Mouse (Mus musculus) mesoderm, embryonic 11.5 days (tissue): ENCODE results near the gene Azi2.

Experiments used
- DNase-seq: peaks from one replicate; pipeline ENCODE4 v3.0.0-alpha.2; 2012; ENCODE audit warnings: low read depth, low spot score

Azi2 gene

DNA sequence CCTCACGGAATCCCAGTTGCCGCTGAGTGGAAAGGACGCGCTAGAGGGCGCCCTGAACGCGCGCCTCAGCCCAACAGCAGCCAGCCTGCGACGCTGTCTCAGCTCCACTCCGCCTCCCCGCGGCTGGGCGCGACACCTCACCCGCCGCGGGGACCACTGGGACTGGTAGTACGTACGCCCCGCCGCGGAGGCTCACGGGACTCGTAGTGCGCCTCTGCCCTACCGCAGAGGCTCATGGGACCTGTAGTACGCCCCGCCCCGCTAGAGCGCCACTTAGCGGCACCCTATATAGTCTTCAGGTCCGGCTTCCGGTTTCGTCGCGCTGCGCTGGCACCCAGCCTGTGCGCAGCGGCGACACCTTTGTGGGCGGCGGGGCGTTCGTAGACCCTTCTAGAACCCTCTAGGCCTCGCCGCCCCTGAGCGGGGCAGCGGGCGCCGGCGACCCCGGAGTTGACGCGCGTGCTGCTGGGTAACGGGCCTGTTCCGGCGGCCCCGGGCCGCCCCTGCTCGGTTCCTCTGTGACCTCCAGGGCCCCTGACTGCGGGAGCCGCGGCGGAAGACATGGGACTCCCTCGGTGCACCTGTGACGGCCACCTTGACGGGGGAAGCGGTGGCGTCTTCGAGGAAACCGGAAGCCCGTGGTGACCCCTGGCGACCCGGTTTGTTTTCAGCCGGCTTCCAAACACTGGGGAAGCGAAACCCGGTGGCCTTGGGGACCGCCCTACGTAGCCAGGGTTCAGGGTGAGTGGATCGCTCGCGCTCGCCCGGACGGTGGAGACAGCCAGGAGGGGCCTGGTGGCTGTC, at the start of gene Azi2:
Gene Azi2, plus strand, starts transcription at position 282 of the 804 bp plus-strand sequence.
- DNase-seq = peak; percentile 99

DNA sequence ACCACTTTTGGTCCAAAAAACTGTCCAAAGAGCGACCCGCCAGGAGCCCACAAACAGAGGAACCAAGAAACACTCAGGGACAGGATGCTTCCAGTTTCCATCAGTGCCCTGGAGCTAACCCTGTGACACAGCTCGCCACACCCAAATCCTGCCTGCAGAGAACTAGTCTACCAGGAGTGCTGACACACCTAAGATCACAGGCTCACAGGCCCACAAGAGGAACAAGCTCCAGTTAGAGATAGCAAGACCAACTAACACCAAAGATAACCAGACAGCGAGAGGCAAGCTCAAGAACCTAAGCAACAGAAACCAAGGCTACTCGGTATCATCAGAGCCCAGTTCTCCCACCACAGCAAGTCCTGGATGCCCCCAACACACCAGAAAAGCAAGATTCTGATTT, 43.7 kb upstream of the Azi2 start:
- DNase-seq = no peak

DNA sequence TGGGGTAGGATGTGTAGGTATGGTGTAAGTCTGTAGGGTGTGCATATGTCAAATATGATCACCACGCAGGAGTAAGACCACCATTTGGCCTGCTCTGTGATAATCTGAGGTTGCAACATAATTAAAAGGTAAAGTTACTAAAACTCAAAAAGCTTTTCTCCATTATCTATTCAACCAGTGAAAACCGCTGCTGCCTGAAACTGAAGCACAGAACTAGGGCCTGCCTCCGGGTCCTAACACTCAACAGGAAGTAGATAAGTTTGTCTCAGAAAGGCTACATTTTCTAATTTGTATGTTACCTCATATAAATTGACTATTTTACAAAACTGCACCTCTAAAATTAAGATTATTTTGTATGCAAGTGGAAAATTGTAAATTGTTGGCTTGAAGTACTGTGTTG, 38.8 kb upstream of the Azi2 start:
- no peak for DNase-seq

DNA sequence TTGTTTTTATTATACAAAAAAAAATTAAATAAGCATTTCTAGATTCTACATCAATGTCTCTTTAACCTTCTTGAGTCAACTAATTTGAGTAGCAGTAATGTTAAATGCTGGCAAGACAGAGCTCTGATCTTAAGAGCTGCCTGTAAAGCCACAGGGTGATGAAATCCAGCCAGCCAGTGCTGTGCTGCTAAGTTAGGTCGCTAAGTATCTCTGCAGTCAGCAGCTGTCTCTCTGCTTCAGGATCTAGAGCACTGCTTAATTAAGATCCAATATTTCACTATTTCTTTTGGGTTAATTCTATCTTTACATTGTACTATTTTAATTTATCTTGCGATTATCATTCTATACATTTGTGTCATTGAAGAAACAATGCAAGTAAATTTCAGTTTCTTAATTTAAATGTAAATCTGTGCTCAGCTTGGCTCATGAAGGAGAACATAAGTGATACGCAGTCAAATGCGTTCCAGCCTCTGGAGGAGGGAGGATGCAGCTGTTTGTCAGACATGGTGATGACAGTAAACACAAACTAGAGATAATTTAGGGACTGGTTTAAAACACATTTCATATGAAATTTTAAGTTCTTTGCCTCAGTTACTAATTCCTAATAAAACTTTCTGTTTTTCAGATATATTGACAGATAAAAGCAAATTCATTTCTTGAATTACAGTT, 36.9 kb upstream of the Azi2 start:
- DNase-seq = no peak

DNA sequence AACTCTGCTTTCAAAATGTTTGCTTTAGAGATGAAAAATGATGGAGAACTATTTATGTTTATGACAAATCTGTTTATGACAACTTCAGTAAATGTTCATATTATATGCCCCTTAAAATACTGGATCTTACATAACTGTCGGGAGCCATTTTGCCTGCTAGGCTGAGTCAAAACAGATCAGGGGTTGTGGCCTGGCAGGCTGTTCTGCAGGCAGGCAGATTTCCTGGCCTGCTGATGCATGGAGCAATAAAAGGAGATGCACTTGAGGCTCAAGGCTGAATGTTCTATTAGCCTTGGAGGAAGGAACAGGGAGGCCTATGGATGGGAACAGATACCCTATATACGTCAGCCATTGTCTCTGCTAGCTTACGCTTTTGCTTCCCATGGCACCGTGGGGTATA, 36.4 kb upstream of the Azi2 start:
- no peak for DNase-seq

DNA sequence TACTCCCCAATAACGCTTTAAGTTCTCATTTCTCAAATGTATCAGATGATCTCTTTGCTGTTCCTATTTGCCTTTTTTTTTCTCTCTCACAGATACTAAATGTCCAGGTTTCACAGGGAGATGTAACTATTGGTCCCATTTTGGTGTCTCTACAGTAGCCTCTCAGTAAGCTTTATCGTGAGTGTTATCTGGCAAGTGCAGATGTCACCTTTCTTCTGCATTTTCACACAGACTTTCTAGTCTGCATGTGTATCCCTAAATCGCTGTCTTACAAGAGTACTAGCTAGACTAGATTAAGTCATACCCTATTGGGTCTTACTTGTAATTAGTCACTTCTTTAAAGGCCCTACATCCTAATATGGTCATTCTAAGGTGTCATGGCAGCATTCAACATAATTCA, 27.4 kb upstream of the Azi2 start:
- DNase-seq = no peak

DNA sequence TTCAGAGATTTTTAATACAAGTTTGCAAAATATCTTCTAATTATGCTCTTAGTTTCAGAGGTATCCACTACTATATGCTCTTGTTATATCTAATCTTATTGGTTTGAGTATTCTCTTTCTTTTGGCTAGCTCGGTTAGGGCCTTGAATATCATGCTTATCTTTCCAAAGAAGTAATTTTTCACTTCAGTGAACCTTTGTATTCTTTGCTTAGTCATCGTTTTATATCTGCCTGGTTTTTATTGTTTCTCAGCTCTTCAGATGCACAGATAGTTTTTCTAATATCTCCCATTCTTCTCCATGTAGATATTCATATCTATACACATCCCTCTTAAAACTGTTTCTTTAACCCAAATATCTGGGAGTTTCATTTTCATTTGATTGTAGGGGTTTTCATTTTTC, 15.3 kb upstream of the Azi2 start:
- no peak for DNase-seq

DNA sequence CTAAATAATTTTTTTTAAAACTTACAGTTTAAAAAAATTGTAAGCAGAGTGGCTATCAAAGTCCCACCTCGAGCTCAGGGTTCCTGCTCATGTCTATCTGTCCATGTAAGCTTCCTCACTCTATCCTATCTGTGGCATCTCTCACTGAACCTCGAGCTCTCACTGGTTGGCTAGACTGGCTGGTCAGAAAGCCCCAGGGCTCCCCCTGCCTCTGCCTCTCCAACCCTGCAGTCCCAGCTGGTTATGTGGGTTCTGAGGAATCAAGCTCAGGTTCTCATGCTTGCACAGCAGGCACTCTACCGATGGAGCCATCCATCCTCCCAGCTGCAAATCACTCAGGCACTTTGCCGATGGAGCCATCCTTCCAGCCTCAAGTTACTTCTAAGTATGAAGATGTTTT, 10.8 kb upstream of the Azi2 start:
- no peak for DNase-seq

DNA sequence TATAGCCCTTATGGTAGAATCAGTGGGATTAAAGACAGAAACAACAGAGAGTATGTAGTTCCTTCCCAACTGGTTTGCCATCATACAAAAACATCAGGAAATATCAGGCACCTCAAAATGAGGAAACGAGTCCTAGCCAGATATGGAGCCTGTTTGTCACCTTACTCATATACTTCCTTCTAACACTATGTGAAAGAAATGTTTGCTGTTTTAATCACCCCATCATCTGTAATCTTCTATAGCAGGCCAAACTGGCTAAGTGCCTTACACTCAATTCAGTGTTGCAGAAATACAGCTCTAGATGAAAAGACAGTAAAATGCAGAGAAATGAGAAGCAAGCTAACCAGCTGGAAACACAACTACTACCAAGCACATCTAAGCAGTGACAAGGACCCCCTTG, 10.0 kb upstream of the Azi2 start:
- DNase-seq = no peak

DNA sequence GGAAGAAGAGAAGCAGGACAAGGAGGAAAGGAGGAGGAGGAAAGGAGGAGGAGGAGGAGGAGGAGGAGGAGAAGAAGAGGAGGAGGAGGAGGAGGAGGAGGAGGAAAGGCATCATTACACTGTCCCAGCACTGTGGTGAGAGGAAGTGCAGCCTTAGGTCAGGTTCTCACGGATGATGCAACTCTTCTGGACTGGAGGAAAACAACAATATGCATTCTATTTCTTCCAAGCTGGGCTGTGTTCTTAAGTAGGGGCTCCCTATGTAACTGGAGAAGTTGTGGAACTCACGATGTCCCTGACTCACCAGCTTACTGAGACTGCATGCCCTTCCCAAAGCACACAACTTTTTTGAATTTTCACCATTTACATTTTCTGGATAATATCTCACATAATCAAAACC, 8.6 kb upstream of the Azi2 start:
- no peak for DNase-seq

DNA sequence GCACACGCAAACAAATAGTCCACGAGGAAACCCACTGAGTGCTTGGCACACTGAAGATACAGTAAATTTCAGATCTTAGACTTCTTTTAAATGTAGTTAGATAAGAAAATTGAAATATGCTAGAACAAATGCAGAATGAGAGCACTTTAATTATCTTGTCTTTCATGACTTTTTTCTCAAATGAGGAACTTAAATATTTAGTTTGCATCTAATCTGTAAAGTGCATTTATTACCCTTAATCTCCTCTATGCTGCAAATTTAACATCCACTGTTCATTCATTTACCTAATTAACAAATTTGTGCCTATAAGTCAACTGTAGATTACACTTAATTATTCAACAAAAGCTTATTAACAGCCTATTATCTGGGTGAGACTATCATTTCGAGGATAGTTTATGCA, 5.3 kb upstream of the Azi2 start:
- no peak for DNase-seq

DNA sequence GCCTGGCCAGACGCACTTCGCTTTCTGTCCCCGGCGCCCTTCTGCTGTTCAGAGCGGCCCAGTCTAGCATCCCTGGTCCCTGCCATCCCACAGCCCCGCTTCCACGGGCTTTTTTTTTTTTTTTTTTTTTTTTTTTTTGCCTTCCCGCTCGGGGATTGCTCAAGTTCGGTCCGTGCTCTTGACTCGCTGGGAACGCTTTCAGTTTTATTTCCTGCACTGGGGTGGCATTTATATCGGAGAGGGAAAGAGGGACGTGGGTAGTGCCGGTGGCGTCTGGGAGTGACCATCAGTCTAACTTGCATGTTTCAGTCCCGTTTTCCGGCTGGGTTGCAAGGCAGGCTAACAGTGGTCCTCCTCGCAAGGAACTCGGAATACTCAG, 712 bp downstream of the Azi2 start:
- DNase-seq = no peak

DNA sequence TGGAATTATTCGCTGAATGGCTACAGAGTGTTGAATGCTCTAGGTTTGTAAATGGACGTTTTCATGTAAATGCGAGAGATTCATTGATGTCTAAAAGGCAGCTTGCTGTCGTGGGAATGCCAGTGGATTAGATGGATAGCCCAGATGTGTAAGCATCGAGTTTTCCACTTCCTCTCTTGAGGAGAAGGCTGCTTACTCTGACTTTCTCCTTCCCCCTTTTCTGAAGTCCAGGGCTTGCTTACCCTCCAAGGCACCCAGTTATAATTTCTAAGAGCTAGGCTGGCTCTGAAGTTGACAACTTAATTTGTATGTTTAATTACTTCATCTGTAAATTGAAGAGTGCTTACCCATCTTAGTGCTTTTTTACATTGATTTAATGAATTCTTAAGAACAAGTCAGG, 1.3 kb downstream of the Azi2 start:
- peak; percentile 26 for DNase-seq

DNA sequence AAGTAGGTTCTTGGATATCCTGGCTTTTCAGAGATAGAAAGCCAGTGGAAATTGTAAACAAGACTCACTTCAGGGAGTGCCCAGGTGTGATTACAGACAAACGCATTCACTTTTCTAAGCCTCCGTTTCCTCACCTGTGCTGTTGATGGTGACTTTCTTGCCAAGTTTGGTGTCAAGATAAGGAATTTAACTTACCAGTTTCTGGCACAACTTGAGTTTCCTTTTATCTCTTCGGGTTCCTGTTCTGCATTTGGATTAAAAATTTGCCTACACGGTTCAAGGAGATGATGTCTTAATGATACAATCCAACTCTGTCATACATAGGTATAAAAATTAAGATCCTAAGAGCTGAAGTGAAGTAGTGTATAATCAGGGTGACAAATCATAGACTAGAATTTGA, 2.4 kb downstream of the Azi2 start:
- no peak for DNase-seq

DNA sequence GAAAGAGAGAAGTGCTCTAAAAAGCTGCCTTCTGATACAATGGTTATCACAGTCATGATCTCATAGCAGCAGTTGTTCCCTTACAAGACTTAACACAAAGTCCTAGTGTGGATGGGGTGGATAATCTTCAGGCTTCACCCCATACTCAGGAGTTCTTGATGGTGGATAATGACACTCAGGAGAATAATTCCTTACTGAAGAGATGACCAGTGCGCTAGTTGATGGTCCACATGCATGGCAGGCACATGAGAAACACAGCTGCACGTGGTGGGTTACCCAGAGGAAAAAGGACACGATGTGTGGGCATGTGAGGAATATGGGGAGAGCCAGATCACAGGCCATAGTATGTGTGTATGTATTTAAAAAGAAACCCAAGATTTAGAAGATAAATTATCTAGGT, 3.3 kb downstream of the Azi2 start:
- no peak for DNase-seq

DNA sequence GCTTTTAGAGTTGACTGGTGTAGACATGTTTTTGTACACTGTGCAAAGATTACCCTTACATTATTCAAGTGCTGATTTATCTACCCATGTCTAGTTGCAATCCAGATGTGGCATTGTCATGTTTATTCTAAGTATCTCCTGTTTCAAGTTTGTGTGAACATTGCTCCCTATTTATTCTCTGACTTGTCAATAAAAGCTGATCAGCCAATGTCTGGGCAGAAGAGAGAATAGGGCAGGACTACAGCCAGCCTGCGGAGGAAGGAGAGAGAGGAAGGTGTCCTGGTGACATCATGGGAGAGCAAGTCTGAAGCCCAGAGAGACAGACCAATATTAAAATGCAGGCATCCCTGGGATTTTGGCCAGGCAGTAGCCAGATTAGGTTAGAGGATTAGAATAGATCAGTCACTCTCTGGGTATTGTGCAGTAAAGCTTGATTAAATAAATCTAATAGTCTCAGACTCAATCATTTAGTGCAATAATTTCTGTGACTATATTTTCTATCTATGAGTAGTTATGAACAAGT, 4.8 kb downstream of the Azi2 start:
- no peak for DNase-seq

DNA sequence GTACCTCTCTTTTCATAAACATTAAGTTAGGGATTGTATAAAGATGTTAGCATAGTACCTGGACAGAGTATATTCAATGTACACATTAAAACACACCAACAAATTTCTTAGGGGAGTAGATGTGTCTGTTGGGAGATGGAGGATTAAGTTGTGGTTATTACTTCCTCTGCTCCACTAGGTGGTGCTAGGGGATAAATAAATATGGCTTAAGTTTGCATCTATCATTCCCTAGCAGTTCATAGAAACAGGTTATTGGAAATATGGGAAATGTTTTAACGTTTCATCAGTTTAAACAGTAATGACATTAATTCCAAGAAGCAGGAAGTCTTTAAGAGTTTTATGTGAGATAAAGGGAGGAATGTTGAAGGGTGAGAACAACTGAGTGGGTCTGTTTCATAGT, 13.0 kb downstream of the Azi2 start:
- peak; percentile 45 for DNase-seq

DNA sequence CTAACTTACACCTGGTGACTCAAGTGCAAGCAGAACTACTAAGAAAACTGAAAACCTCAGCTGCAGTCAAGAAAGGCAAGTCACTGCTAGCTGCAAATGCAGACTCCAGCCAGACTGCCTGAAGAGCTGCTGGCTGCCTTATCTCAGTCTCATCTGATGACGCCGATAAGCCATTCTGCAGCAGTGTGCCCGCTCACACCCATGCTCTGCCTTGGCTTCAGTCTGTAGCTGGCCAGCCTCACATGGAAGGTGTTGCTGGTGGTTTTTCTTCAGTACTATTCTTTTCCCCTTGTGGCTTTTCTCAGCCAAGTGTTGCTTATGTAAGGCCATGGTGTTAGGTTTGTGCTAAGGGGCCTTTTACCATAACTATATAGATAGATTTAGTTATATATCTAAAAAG, 18.8 kb downstream of the Azi2 start:
- DNase-seq = no peak

DNA sequence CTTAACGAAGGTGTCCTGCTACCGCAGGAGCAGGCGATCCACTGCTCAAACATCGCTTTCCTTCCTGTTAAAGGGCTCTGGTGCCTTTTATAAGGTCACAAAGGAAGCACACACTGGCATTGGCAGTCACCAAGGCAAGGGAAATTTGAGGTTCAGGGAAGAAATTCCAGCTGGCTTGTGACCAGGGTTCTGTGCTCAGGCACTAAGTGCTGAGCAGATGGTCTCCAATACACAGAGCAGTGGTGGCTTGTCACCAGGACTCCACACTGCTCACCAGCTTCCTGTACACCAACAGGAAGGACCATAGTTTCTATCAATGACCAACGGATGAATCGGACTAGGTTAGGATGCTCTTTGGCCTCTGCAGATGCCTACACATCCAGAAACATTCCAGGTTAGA, 30.1 kb downstream of the Azi2 start:
- DNase-seq = no peak

DNA sequence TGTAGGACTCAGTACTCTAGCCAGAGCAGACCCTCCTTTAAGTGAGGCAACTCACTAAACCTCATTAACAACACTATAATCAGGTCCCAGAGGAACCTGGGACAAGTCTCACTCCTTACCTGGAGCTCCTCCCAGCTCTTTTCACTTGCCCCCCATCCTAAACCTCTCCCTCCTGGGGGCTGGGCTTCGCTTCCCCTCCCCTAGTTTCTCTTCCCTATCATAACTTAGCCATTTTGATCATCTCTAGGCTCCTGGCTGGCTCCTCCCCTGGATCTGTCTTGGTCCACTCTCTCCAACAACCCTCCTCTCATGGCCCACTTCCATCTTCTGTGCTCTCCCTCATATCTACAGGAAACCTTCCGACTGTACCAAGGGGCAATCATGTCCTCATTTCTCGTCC, 31.0 kb downstream of the Azi2 start:
- DNase-seq = no peak

DNA sequence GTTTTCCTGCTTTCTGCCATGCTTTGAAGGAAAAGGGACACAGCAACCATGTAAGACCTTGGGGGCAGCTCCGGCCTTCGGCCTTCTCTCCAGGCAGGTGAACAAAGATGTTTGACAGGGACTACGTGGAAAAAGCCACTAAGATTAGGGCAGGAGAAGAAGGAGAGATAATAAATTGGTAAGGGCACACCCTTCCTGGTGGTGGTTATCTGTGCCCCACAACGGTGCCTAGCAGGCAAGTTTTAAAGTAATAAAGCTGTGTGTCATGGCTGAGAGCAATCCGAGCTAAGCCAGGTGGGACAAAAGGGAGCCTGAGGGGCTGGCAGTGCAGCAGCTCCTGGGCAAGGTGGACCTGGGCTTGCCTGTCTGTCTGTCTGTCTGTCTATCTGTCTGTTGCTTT, 31.8 kb downstream of the Azi2 start:
- DNase-seq = no peak

DNA sequence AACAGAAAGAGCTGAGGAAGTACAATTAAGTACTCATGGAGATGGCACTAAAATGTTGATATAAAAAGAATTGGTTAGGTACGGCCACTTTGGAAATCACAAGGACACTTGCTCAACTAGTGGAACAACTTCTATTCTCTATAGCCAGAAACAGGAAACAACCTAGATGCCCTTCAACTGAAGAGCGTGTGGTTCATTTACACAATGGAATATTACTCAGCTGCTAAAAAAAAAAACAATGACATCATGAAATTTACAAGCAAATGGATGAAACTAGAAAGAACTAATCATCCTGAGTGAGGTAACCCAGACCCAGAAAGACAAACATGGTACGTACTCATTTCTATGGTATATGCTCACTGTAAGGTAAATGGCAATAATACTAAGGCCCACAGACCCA, 33.1 kb downstream of the Azi2 start:
- no peak for DNase-seq
